Mouse (Mus musculus) ES-Bruce4 (cell line): Measurements from ENCODE around the gene Ndufa3. TPM values are rescaled to one million over a fixed set of nuclear protein-coding genes. Genes with fewer than 3 reads are reported as not detected.

Experiments used
- H3K27ac ChIP-seq: 2 replicates; pipeline ENCODE4 v1.5.1; 2012; ENCODE audit warnings: low read length, inconsistent platforms; ENCODE audit not compliant: insufficient read depth
- H3K27me3 ChIP-seq: 2 replicates; pipeline ENCODE4 v1.6.1; 2012; ENCODE audit warnings: mild to moderate bottlenecking, low read length, inconsistent platforms; ENCODE audit not compliant: control insufficient read depth, poor library complexity, insufficient read depth, severe bottlenecking
- H3K36me3 ChIP-seq: 2 replicates; pipeline ENCODE4 v1.6.1; 2012; ENCODE audit warnings: inconsistent platforms, mild to moderate bottlenecking, low read length, moderate library complexity; ENCODE audit not compliant: control insufficient read depth, poor library complexity, insufficient read depth, severe bottlenecking
- H3K4me1 ChIP-seq: one replicate; pipeline ENCODE4 v1.8.1; 2011; ENCODE audit warnings: low read length; ENCODE audit not compliant: control insufficient read depth, insufficient read depth
- H3K4me3 ChIP-seq: 2 replicates; pipeline ENCODE4 v1.5.1; 2011; ENCODE audit warnings: low read depth, mild to moderate bottlenecking, low read length
- H3K9ac ChIP-seq: 2 replicates; pipeline ENCODE4 v1.6.1; 2012; ENCODE audit warnings: low read depth, mild to moderate bottlenecking, inconsistent platforms; ENCODE audit not compliant: poor library complexity, severe bottlenecking
- H3K9me3 ChIP-seq: replicated peaks from 2 replicates; pipeline ENCODE4 v1.6.1; 2012; ENCODE audit warnings: mild to moderate bottlenecking, low read length, inconsistent platforms; ENCODE audit not compliant: control insufficient read depth, poor library complexity, insufficient read depth, severe bottlenecking
- CTCF ChIP-seq: IDR thresholded peaks from one replicate; pipeline ENCODE4 v1.8.1; 2011; ENCODE audit warnings: low read depth, low read length
- EP300 ChIP-seq: IDR thresholded peaks from 2 replicates; pipeline ENCODE4 v1.6.1; 2011; ENCODE audit warnings: low read depth, low read length; ENCODE audit not compliant: insufficient read depth
- POLR2A ChIP-seq: IDR thresholded peaks from one replicate; pipeline ENCODE4 v1.8.1; 2011; ENCODE audit warnings: low read length; ENCODE audit not compliant: insufficient read depth
- polyA plus RNA-seq: library from polyadenylated mRNA; stranded (reverse); fragments of >200 nt; gene quantifications from 2 replicates; pipeline ENCODE4 v1.2.4, GENCODE M21; 2011; ENCODE audit warnings: low read depth; ENCODE audit not compliant: missing spikeins, insufficient read depth, insufficient read length

Ndufa3 gene
- polyA plus RNA-seq, 1 experiment = 266 TPM

GRCm38 (mm10) chr7:3614021-3614420 is 3.2 kb upstream of the Ndufa3 start:
- Histone ChIP-seq H3K9me3 (no peaks in the 10 kb centered on the region), H3K4me3 (no peak overlapping the region), H3K27me3 (no peaks in the 10 kb centered on the region), H3K36me3 (no peaks in the 10 kb centered on the region), H3K27ac (no peak overlapping the region), H3K4me1 (no peaks in the 10 kb centered on the region), H3K9ac (no peak overlapping the region)
- TF ChIP-seq POLR2A (no peak), EP300 (no peak), CTCF (no peak)

DNA sequence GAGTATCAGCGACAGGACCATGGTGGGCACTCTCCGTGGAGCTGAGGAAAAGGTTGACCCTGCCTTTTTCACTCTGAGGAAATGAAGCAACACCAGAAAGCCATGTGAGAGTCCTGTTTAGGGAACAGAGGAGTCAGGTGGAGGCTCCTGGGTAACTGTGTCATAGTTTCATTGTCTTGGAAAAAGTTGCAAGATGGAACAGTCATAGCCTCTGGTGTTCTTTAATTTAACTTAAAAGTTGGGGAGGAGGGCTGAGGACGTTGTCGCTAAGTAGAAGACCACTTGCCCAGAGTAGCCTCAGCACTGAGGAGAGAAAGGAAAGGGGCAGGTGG is 1.1 kb upstream of the Ndufa3 start, which contains the start of gene Oscar:
Oscar (minus strand) TSS at position 101 of the 332 bp plus-strand sequence.
- Histone ChIP-seq H3K27ac (no peak within 1 kb of the TSS), H3K9me3 (no peaks in the 10 kb centered on the region), H3K36me3 (peaks cover 13% of the 10 kb centered on the region; the same call in 1 of the 2 replicates), H3K9ac (0 out of 2 replicates have a peak within 1 kb of the TSS, but pooled peaks have one; percentile 84), H3K4me1 (no peaks in the 10 kb centered on the region), H3K4me3 (peak within 1 kb of the TSS; percentile 25; the same call in 1 of the 2 replicates), H3K27me3 (no peaks in the 10 kb centered on the region)
- TF ChIP-seq POLR2A (no peak), CTCF (no peak), EP300 (no peak)

- H3K4me3 ChIP-seq = peak overlapping the region; percentile 25; the same call in 1 of the 2 replicates
- no peaks in the 10 kb centered on the region for H3K27me3 ChIP-seq
- no peaks in the 10 kb centered on the region for H3K9me3 ChIP-seq
- no peak overlapping the region for H3K27ac ChIP-seq
- 0 out of 2 replicates have a peak overlapping the region, but pooled peaks have one; percentile 84 for H3K9ac ChIP-seq
- H3K4me1 ChIP-seq = no peaks in the 10 kb centered on the region
- TF ChIP-seq POLR2A = no peak
- TF ChIP-seq EP300 = no peak
- TF ChIP-seq CTCF = peak; percentile 4
- peaks cover 13% of the 10 kb centered on the region; the same call in 1 of the 2 replicates for H3K36me3 ChIP-seq
These were observed 558 bp upstream of the Ndufa3 start for GRCm38 (mm10) chr7:3616389-3617241.

- Histone ChIP-seq H3K9ac (peak overlapping the region; percentile 71), H3K27ac (no peak overlapping the region), H3K4me1 (no peaks in the 10 kb centered on the region), H3K9me3 (no peaks in the 10 kb centered on the region), H3K4me3 (peak overlapping the region; percentile 95), H3K27me3 (no peaks in the 10 kb centered on the region), H3K36me3 (peaks cover 23% of the 10 kb centered on the region)
- TF ChIP-seq EP300 (no peak), CTCF (no peak), POLR2A (no peak)
These were observed 11.9 kb downstream of the Ndufa3 start for GRCm38 (mm10) chr7:3629030-3629429.

DNA sequence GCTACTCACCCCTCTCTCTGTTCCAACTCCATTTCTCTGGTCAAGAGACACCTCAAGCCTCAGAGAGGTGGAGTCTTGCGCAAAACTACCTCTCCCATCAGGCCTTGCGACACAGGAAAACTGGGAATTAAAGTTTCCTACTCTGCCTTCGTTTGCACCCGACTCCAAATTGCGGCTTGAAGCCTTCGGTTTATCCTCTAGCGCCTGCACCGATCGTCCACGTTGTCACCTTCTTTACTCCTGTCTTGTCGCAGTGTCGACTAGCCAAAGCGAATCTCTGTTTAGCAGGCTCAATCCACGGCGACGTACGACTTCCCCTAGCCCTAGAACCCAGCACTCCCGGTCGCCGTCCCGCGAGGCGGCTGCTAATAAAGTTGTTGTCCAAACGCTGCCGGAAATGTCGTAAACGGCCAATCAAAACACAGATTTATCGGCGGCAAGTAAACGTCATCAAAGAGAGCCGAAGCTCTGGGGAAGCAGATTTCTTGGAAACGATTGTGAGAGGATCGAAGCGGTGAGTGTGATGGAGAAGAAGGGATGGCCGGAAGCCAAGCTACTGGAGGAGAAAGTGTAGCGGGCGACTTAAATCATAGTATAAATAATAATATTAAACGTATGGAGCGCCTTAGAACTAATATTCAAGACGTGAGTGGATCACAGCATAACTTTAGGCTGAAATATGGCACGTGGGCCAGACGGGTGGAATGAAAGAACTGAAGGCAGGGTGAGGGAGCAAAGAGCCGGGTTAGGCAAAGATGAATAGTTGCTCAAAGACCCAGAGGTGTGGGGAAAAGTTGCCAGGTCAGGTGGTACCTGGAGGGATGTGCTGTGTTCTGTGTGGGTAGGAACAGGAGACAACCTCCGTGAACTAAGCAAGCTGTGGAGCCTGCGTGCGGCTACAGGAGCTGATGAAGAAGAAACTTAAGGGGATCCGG is 12.6 kb downstream of the Ndufa3 start, which contains the start of the genes Tfpt and Prpf31:
Tfpt (minus strand) TSS at position 387 of the 935 bp plus-strand sequence.
Prpf31 (plus strand) TSS at position 443 of the 935 bp plus-strand sequence.
- no peaks in the 10 kb centered on the region for H3K4me1 ChIP-seq
- peak within 1 kb of the TSS; percentile 95 for H3K4me3 ChIP-seq
- H3K27me3 ChIP-seq = no peaks in the 10 kb centered on the region
- peak within 1 kb of the TSS; percentile 71 for H3K9ac ChIP-seq
- TF ChIP-seq EP300 (0 out of 2 replicates have a peak, but pooled peaks have one; percentile 23), POLR2A (no peak)
- H3K27ac ChIP-seq = no peak within 1 kb of the TSS
- no peaks in the 10 kb centered on the region for H3K9me3 ChIP-seq
- peaks cover 24% of the 10 kb centered on the region for H3K36me3 ChIP-seq
